Mouse (Mus musculus) myocyte (in vitro differentiated cells): ENCODE results near the gene BC028528. TPM values are rescaled to one million over a fixed set of nuclear protein-coding genes. Genes with fewer than 3 reads are reported as not detected.

ENCODE experiments used
- H3K27me3 ChIP-seq: one replicate; pipeline ENCODE4 v1.6.1; 2011; ENCODE audit not compliant: control insufficient read depth, insufficient read depth, insufficient read length
- H3K36me3 ChIP-seq: one replicate; pipeline ENCODE4 v1.6.1; 2011; ENCODE audit not compliant: control insufficient read depth, insufficient read depth
- H3K4me2 ChIP-seq: one replicate; pipeline ENCODE4 v1.6.1; 2011; ENCODE audit warnings: low read depth, control low read depth
- H3K4me3 ChIP-seq: one replicate; pipeline ENCODE4 v1.5.1; 2011; ENCODE audit warnings: mild to moderate bottlenecking, control low read depth, moderate library complexity
- H3K79me2 ChIP-seq: one replicate; pipeline ENCODE4 v1.6.1; 2011; ENCODE audit not compliant: control insufficient read depth, insufficient read depth
- H3ac ChIP-seq: one replicate; pipeline ENCODE4 v1.6.1; 2011; ENCODE audit not compliant: control insufficient read depth, insufficient read length
- CEBPB ChIP-seq: IDR thresholded peaks from 2 replicates; pipeline ENCODE4 v1.6.1; 2011; ENCODE audit warnings: mild to moderate bottlenecking, moderate library complexity; ENCODE audit not compliant: poor library complexity, insufficient read depth, severe bottlenecking
- E2F4 ChIP-seq: IDR thresholded peaks from one replicate; pipeline ENCODE4 v1.6.1; 2011; ENCODE audit warnings: mild to moderate bottlenecking, control low read depth, moderate library complexity; ENCODE audit not compliant: insufficient read depth
- MAX ChIP-seq: IDR thresholded peaks from one replicate; pipeline ENCODE4 v1.6.1; 2011; ENCODE audit warnings: low read depth, mild to moderate bottlenecking, control low read depth
- MYOD1 ChIP-seq, 3 experiments: IDR thresholded peaks; one replicate each; pipeline ENCODE4 v1.6.1; 2011; ENCODE audit warnings: control low read depth in 2 of 3, low read depth in 2 of 3, mild to moderate bottlenecking in 2 of 3, moderate library complexity in 1 of 3; ENCODE audit not compliant: insufficient read length in 2 of 3, control insufficient read depth in 1 of 3
- MYOG ChIP-seq, 3 experiments: IDR thresholded peaks; one replicate each; pipeline ENCODE4 v1.6.1; 2011; ENCODE audit warnings: control low read depth in 2 of 3, low read depth in 2 of 3, mild to moderate bottlenecking in 2 of 3; ENCODE audit not compliant: insufficient read length in 2 of 3, control insufficient read depth in 1 of 3, insufficient read depth in 1 of 3
- POLR2A ChIP-seq: IDR thresholded peaks from one replicate; pipeline ENCODE4 v1.6.1; 2011; ENCODE audit warnings: low read depth, mild to moderate bottlenecking, control low read depth, moderate library complexity; ENCODE audit not compliant: insufficient read length
- POLR2AphosphoS2 ChIP-seq: IDR thresholded peaks from one replicate; pipeline ENCODE4 v1.6.1; 2011; ENCODE audit warnings: low read depth, control low read depth; ENCODE audit not compliant: insufficient read length
- REST ChIP-seq: IDR thresholded peaks from one replicate; pipeline ENCODE4 v1.6.1; 2011; ENCODE audit warnings: mild to moderate bottlenecking, control low read depth, moderate library complexity; ENCODE audit not compliant: insufficient read depth, insufficient read length
- SRF ChIP-seq: IDR thresholded peaks from one replicate; pipeline ENCODE4 v1.6.1; 2011; ENCODE audit warnings: low read depth; ENCODE audit not compliant: control insufficient read depth, insufficient read length
- TCF12 ChIP-seq: IDR thresholded peaks from one replicate; pipeline ENCODE4 v1.6.1; 2011; ENCODE audit warnings: mild to moderate bottlenecking, control low read depth; ENCODE audit not compliant: poor library complexity, insufficient read depth, severe bottlenecking
- TCF3 ChIP-seq: IDR thresholded peaks from one replicate; pipeline ENCODE4 v1.6.1; 2011; ENCODE audit warnings: low read depth, control low read depth; ENCODE audit not compliant: insufficient read length
- USF1 ChIP-seq: IDR thresholded peaks from one replicate; pipeline ENCODE4 v1.6.1; 2011; ENCODE audit warnings: low read depth, mild to moderate bottlenecking, control low read depth, moderate library complexity
- polyA plus RNA-seq: library from polyadenylated mRNA; unstranded; fragments of >200 nt; fragmentation: generic; extraction: Trizol; gene quantifications from one replicate; pipeline ENCODE4 v1.2.1, GENCODE M21; 2012; ENCODE audit warnings: missing spikeins

The BC028528 gene
- polyA plus RNA-seq, 1 experiment, result 11.3 TPM

- H3K36me3 ChIP-seq, result no peaks in the 10 kb centered on the region
- H3ac ChIP-seq, result no peak overlapping the region
- TF ChIP-seq TCF3 (no peak), USF1 (no peak), POLR2AphosphoS2 (no peak), MAX (no peak), E2F4 (no peak), TCF12 (no peak), REST (no peak), POLR2A (no peak), MYOG (IDR thresholded peaks at IDR 0.05; ENCODE audit: control insufficient read depth in 1 of 3, insufficient read depth in 1 of 3, insufficient read length in 2 of 3, low read depth in 2 of 3) (no peak), CEBPB (no peak), SRF (no peak), MYOD1 (IDR thresholded peaks at IDR 0.05; ENCODE audit: control insufficient read depth in 1 of 3, insufficient read length in 2 of 3, low read depth in 2 of 3) (no peak)
- peaks cover 10% of the 10 kb centered on the region for H3K79me2 ChIP-seq
- no peak overlapping the region for H3K4me2 ChIP-seq
- H3K4me3 ChIP-seq, result no peak overlapping the region
- no peaks in the 10 kb centered on the region for H3K27me3 ChIP-seq
Observed at GRCm38 (mm10) chr3:95866071-95866470, 25.7 kb downstream of the BC028528 start.

GRCm38 (mm10) chr3:95865571-95865970 lies 26.2 kb downstream of the BC028528 start:
- no peaks in the 10 kb centered on the region for H3K27me3 ChIP-seq
- no peak overlapping the region for H3K4me2 ChIP-seq
- H3K4me3 ChIP-seq, result no peak overlapping the region
- H3K79me2 ChIP-seq, result peaks cover 5% of the 10 kb centered on the region
- H3ac ChIP-seq, result no peak overlapping the region
- no peak for TF ChIP-seq CEBPB
- no peak for TF ChIP-seq MYOG (IDR thresholded peaks at IDR 0.05; ENCODE audit: control insufficient read depth in 1 of 3, insufficient read depth in 1 of 3, insufficient read length in 2 of 3, low read depth in 2 of 3)
- TF ChIP-seq E2F4, result no peak
- TF ChIP-seq TCF12, result no peak
- TF ChIP-seq USF1, result no peak
- no peak for TF ChIP-seq MAX
- TF ChIP-seq MYOD1 (IDR thresholded peaks at IDR 0.05; ENCODE audit: control insufficient read depth in 1 of 3, insufficient read length in 2 of 3, low read depth in 2 of 3), result no peak
- no peak for TF ChIP-seq SRF
- no peak for TF ChIP-seq POLR2AphosphoS2
- TF ChIP-seq POLR2A, result no peak
- TF ChIP-seq TCF3, result no peak
- H3K36me3 ChIP-seq, result no peaks in the 10 kb centered on the region

GRCm38 (mm10) chr3:95865050-95865449 lies 26.8 kb downstream of the BC028528 start:
- no peaks in the 10 kb centered on the region for H3K27me3 ChIP-seq
- TF ChIP-seq MAX (no peak), POLR2AphosphoS2 (no peak), REST (no peak), TCF12 (no peak), CEBPB (no peak), SRF (no peak), POLR2A (no peak)
- no peak overlapping the region for H3K4me3 ChIP-seq
- no peaks in the 10 kb centered on the region for H3K36me3 ChIP-seq
- no peak overlapping the region for H3ac ChIP-seq
- H3K4me2 ChIP-seq, result no peak overlapping the region
- H3K79me2 ChIP-seq, result no peaks in the 10 kb centered on the region

- no peaks in the 10 kb centered on the region for H3K36me3 ChIP-seq
- H3K4me3 ChIP-seq, result no peak overlapping the region
- H3K4me2 ChIP-seq, result no peak overlapping the region
- H3K79me2 ChIP-seq, result no peaks in the 10 kb centered on the region
- TF ChIP-seq TCF12, result no peak
- no peak for TF ChIP-seq SRF
- TF ChIP-seq TCF3, result no peak
- no peak for TF ChIP-seq CEBPB
- TF ChIP-seq POLR2AphosphoS2, result no peak
- TF ChIP-seq REST, result no peak
- TF ChIP-seq POLR2A, result no peak
- TF ChIP-seq MYOD1 (IDR thresholded peaks at IDR 0.05; ENCODE audit: control insufficient read depth in 1 of 3, insufficient read length in 2 of 3, low read depth in 2 of 3), result no peak
- TF ChIP-seq USF1, result no peak
- TF ChIP-seq MYOG (IDR thresholded peaks at IDR 0.05; ENCODE audit: control insufficient read depth in 1 of 3, insufficient read depth in 1 of 3, insufficient read length in 2 of 3, low read depth in 2 of 3), result no peak
- TF ChIP-seq MAX, result no peak
- TF ChIP-seq E2F4, result no peak
- no peak overlapping the region for H3ac ChIP-seq
- H3K27me3 ChIP-seq, result no peaks in the 10 kb centered on the region
Observed at GRCm38 (mm10) chr3:95863578-95863977, 28.2 kb downstream of the BC028528 start.

GRCm38 (mm10) chr3:95861796-95862195 lies 30.0 kb downstream of the BC028528 start:
- Histone ChIP-seq H3K27me3 (no peaks in the 10 kb centered on the region), H3K79me2 (no peaks in the 10 kb centered on the region), H3K4me2 (no peak overlapping the region), H3K36me3 (no peaks in the 10 kb centered on the region), H3ac (no peak overlapping the region), H3K4me3 (no peak overlapping the region)
- TF ChIP-seq SRF (no peak), USF1 (no peak), POLR2A (no peak), REST (no peak), MYOG (IDR thresholded peaks at IDR 0.05; ENCODE audit: control insufficient read depth in 1 of 3, insufficient read depth in 1 of 3, insufficient read length in 2 of 3, low read depth in 2 of 3) (no peak), E2F4 (no peak), TCF12 (no peak), MYOD1 (IDR thresholded peaks at IDR 0.05; ENCODE audit: control insufficient read depth in 1 of 3, insufficient read length in 2 of 3, low read depth in 2 of 3) (no peak), MAX (no peak), POLR2AphosphoS2 (no peak), TCF3 (no peak), CEBPB (no peak)
